Mouse (Mus musculus) adrenal gland, adult (tissue): Measurements from ENCODE around the gene Mucl2.
"Not testable (repeated sequence)": the region's sequence is repeated elsewhere in the genome, so short reads cannot be mapped to it uniquely, and the experiment has no call there.

Source experiments
- DNase-seq, 2 experiments: peaks; one replicate each; pipeline ENCODE4 v3.0.0; 2022 to 2023; ENCODE audit warnings: low spot score in 1 of 2; ENCODE audit not compliant: inconsistent age in 2 of 2

Gene Mucl2

DNA sequence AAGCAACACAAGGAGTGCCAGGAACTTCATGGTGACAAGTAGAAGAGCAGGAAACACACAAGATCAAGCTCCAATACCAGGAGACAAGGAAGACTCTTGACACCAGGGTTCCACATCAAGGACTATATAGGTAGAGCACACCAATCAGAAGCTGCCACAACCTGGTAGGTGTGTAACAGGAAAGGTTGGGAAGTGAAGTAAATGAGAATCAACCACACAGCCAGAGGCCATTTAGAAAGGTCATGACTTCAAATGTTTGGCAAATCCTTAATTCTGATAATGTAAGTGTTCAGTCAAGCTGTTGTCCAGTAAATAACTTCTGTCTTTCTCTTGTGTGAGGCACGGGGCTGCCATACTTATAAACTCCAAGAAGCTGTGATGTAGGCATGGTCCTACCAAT lies at the start of gene Mucl2:
Mucl2 (minus strand) TSS at position 101 of the 400 bp plus-strand sequence.
- DNase-seq: no peak

DNA sequence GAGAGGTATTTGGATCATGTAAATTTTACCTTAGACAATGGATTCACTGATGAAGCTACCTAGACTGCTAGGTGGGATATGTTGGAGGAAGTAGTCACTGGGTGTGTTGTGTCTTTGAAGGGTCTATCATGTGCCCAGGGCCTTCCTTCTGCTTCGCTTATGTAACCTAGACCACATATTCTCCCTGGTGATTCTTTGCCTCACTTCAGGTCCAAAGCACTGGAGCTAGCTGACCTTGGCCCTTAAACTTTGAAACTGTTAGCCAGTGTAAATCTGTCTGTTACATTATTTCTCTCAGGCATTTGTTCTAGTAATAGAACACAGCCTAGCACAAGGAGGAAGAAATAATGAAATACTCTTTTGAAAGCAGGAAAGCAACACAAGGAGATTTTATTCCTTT lies 13.9 kb upstream of the Mucl2 start:
- not testable (repeated sequence) for DNase-seq
